8 mouse cellular contexts compared by ENCODE assay signal in genomic region chr2:156392461-156393154, GRCm38 (mm10). TPM values are rescaled to one million over a fixed set of nuclear protein-coding genes. Genes with fewer than 3 reads are reported as not detected.
DNase-seq lines count a peak whose midpoint lies in the region; ATAC-seq and TF ChIP-seq lines count a peak whose summit lies in the region.
"Not testable (repeated sequence)": the region's sequence is repeated elsewhere in the genome, so short reads cannot be mapped to it uniquely, and the experiment has no call there.

No protein-coding gene starts in this region.

- TF ChIP-seq EP300 in MEL (IDR thresholded peaks at IDR 0.05; ENCODE audit: low read depth in 1 of 2, low read length in 2 of 2) = not testable (repeated sequence)

- H3K27ac ChIP-seq in MEL (ENCODE audit: control insufficient read depth, low read depth, low read length) = not testable (repeated sequence)
- peak overlapping the region; percentile 64; the same call in 1 of the 2 replicates for H3K27ac ChIP-seq in hindbrain, embryonic 12.5 days

- H3K4me2 ChIP-seq in hindbrain, embryonic 12.5 days (replicated peaks) = peak overlapping the region; percentile 42

- H3K79me2 ChIP-seq in MEL (ENCODE audit: control insufficient read depth, insufficient read depth, low read length, poor library complexity) = not testable (repeated sequence)

- H3K4me3 ChIP-seq in MEL (ENCODE audit: control insufficient read depth in 1 of 2, insufficient read depth in 1 of 2, low read depth in 2 of 2, low read length in 2 of 2) = peak overlapping the region; percentile 53 to 58
- H3K4me3 ChIP-seq in hindbrain, embryonic 12.5 days = peak overlapping the region; percentile 36

- peak in 1 of 2 experiments; percentile 37; a peak in 1 of 4 replicates for TF ChIP-seq POLR2A in MEL (IDR thresholded peaks at IDR 0.05; ENCODE audit: control insufficient read depth in 1 of 2, insufficient read depth in 1 of 2, low read depth in 1 of 2, low read length in 2 of 2, poor library complexity in 1 of 2)

- DNase-seq in MEL (ENCODE audit: low read depth, low spot score) = peak; percentile 89
- DNase-seq in cerebellum, adult 8-10 months = peak; percentile 69
- peak; percentile 46 to 57 for DNase-seq in layer of hippocampus, postnatal 25 days (ENCODE audit: extremely low spot score in 1 of 2, low spot score in 1 of 2)
- peak; percentile 75 for DNase-seq in lung, postnatal 25 days (ENCODE audit: low spot score)
- DNase-seq in retina, adult 2 months (ENCODE audit: low read depth, low spot score) = peak; percentile 66
- peak; percentile 76 for DNase-seq in thymus, postnatal 25 days

- ATAC-seq in frontal cortex, adult (ENCODE audit: low TSS enrichment) = peak; percentile 83
- peak; percentile 92 for ATAC-seq in hindbrain, embryonic 12.5 days (ENCODE audit: low FRiP score)

- H3K9ac ChIP-seq in MEL (ENCODE audit: control insufficient read depth, low read depth, low read length, poor library complexity, severe bottlenecking) = peak overlapping the region; percentile 58
- peak overlapping the region; percentile 24; the same call in 1 of the 2 replicates for H3K9ac ChIP-seq in hindbrain, embryonic 12.5 days

- TF ChIP-seq RAD21 in MEL (IDR thresholded peaks at IDR 0.05; ENCODE audit: low read depth, low read length) = not testable (repeated sequence)

- not testable (repeated sequence) for TF ChIP-seq CTCF in MEL (IDR thresholded peaks at IDR 0.05 in 2 of 3, conservative IDR thresholded peaks at IDR 0.05 in 1 of 3; ENCODE audit: control insufficient read depth in 1 of 3, insufficient read depth in 1 of 3, low read depth in 2 of 3, low read length in 3 of 3, poor library complexity in 1 of 3, severe bottlenecking in 1 of 3)

- no CpG with 5 or more reads among the region's 63 CpGs for WGBS in hindbrain, embryonic 12.5 days

- H3K36me3 ChIP-seq in MEL (ENCODE audit: control insufficient read depth in 1 of 2, insufficient read depth in 2 of 2, low read length in 2 of 2); hindbrain, embryonic 12.5 days: not testable (repeated sequence)

- H3K4me1 ChIP-seq in MEL (ENCODE audit: control insufficient read depth in 1 of 2, insufficient read depth in 2 of 2, low read length in 2 of 2); hindbrain, embryonic 12.5 days: not testable (repeated sequence)

- not testable (repeated sequence) for H3K9me3 ChIP-seq in MEL (replicated peaks; ENCODE audit: insufficient read depth, low read length); hindbrain, embryonic 12.5 days (replicated peaks)

- H3K27me3 ChIP-seq in MEL (ENCODE audit: control insufficient read depth in 1 of 2, insufficient read depth in 2 of 2, low read length in 2 of 2); hindbrain, embryonic 12.5 days: not testable (repeated sequence)

TF ChIP-seq in MEL, 35 proteins besides CTCF, POLR2A, EP300 and RAD21:
- TF ChIP-seq TBP (IDR thresholded peaks at IDR 0.05; ENCODE audit: low read depth, low read length) = 0 out of 2 replicates have a peak, but pooled peaks have one; percentile 32
- 0 out of 2 replicates have a peak, but pooled peaks have one; percentile 24 for TF ChIP-seq SIN3A (IDR thresholded peaks at IDR 0.05; ENCODE audit: low read length)
- peak; percentile 80 for TF ChIP-seq HCFC1 (IDR thresholded peaks at IDR 0.05; ENCODE audit: low read depth, low read length)
TF ChIP-seq in MEL: peak in this region for 3; not testable (repeated sequence) for 32.

RNA-seq across cellular contexts. Expression of gene Epb41l1, which starts 28.1 kb away (rescaled TPM):
- 1.5 and 2.9 TPM in 2 replicates for total RNA-seq in MEL (2012; rRNA removed)
- 1 to 10 TPM in 1 of 2 experiments, not detected in 1; 7.3 TPM for polyA plus RNA-seq in MEL (2012; ENCODE audit: insufficient read depth in 1 of 2, insufficient read length in 2 of 2, low read depth in 1 of 2, low replicate concordance in 2 of 2, missing spikeins in 1 of 2)
- polyA plus RNA-seq in hindbrain, embryonic 12.5 days (2016; fragmentation: Nextera tagmentation; extraction: Ambion mirVana) = 6.1 and 7.1 TPM in 2 replicates
- 100 to 1,000 TPM; 310 to 347 TPM for total RNA-seq in layer of hippocampus, postnatal 25 days (2021)

Comparison
In these comparisons a context has a peak if more than half of its experiments do, and no peak if none do; other contexts are left out.
1. RNA of gene Epb41l1, which starts 28.1 kb away (total RNA-seq): 310 to 347 TPM in layer of hippocampus, postnatal 25 days; 1.5 to 2.9 TPM in MEL; every median in the first group is over 10 times any median in the second.
2. Peak in every context shown above with its lines, with median percentiles within 50 percentile points of each other: DNase-seq.